Mouse (Mus musculus): Measurements from ENCODE around the gene Ydjc. TPM values are rescaled to one million over a fixed set of nuclear protein-coding genes. Genes with fewer than 3 reads are reported as not detected.
"Not testable (repeated sequence)": the region's sequence is repeated elsewhere in the genome, so short reads cannot be mapped to it uniquely, and the experiment has no call there.

Ydjc gene
- total RNA-seq, 1 experiment from 2014 or later, result 16.8 TPM

DNA sequence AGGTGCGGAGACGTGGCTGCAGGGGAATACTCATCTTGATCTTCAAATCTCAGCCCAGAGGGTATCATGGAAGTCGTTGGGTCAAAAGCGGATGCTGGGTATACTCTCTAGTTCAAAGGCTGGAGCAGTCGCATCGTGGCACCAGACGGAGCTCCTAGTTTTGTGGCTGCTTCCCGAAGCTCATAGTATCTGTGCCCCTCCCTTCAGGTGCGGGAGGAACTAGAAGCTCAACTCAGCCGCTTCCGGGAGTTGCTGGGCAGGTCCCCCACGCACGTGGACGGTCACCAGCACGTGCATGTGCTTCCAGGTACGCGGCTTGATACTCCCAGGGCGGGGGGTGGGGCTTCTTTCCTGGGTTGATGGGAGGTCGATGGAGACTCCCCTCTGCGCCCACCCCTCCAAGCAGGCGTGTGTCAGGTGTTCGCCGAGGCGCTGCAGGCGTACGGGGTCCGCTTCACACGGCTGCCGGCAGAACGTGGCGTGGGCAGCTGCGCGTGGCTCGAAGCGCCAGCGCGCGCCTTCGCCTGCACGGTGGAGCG is 3.0 kb downstream of the Ydjc start:
- peak in 1 of 2 experiments; percentile 26; a peak in 1 of 4 replicates for ATAC-seq (replicated peaks in 1 of 2; ENCODE audit: insufficient read depth in 1 of 2, low FRiP score in 2 of 2, low TSS enrichment in 1 of 2, low read depth in 1 of 2, poor library complexity in 2 of 2, severe bottlenecking in 2 of 2)

DNA sequence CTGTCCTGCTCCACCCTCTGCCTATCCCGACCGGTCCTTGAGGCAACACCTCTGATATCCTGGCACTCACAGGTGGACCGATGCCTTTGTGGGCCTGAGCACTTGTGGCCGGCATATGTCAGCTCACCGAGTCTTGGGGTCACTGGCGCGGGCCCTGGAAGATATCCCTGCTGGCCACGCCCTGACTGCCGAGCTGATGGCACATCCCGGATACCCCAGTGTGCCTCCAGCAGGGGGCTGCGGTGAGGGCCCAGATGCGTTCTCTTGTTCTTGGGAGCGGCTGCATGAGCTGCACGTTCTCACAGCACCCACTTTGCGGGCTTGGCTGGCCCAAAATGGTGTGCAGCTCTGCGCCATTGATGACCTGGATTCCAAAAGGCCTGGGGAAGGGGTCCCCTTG is 3.7 kb downstream of the Ydjc start:
- no peak for ATAC-seq (replicated peaks in 1 of 2; ENCODE audit: insufficient read depth in 1 of 2, low FRiP score in 2 of 2, low TSS enrichment in 1 of 2, low read depth in 1 of 2, poor library complexity in 2 of 2, severe bottlenecking in 2 of 2)

DNA sequence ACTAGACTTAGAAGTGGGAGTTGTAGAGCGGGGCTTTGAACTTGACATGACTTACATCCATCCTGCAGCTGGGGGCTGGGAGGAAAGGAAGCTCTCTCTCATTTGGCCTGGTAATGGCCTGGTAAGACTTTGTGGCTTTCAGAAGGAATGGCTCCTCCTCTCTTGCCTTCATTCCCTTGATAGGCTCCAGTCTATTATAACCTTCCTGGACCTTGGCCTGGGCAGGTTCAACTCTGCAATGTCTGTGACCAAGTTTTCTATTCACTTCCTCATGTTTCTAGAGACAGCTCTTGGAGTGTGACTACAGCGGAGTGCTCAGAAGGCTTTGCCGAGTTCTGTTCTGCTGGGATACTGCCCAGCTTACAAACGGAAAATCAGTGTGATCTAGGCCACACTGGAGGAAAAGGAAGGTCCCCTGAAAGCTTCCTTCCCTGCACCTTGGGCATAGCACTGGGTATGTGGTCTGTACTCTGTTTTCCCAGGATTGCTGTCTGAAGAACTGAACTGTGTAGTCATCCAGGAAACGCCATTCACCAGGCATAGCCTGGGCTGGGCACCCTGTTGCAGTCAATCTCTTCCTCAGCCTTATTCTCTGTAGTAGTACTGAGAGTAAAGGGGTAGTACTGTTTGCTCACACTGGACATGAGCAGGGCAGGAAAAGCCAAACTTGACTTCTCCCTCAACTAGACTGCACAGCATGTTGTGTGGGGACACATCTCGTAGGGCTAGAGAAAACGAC is 6.3 kb downstream of the Ydjc start:
- no peak for ATAC-seq (replicated peaks in 1 of 2; ENCODE audit: insufficient read depth in 1 of 2, low FRiP score in 2 of 2, low TSS enrichment in 1 of 2, low read depth in 1 of 2, poor library complexity in 2 of 2, severe bottlenecking in 2 of 2)

DNA sequence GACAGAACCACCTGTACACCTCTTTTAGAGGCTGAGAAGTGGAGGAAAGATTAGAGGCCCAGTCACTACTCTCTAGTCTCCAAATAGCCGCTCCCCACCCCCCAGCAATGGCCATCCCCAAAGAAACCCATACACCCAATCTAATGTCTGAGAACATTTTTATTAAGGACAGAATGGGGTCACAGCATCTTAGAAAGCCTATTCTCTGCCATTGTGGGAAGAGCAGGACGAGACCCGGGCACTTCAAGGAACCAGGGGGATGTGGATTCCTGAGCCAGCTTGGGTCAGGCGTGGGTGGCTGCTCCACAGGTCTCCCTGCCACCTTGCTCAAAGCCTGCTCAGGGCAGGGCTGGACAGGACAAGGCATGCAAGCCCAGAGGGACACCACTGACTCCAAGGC is 7.5 kb downstream of the Ydjc start:
- no peak for ATAC-seq (replicated peaks in 1 of 2; ENCODE audit: insufficient read depth in 1 of 2, low FRiP score in 2 of 2, low TSS enrichment in 1 of 2, low read depth in 1 of 2, poor library complexity in 2 of 2, severe bottlenecking in 2 of 2)

DNA sequence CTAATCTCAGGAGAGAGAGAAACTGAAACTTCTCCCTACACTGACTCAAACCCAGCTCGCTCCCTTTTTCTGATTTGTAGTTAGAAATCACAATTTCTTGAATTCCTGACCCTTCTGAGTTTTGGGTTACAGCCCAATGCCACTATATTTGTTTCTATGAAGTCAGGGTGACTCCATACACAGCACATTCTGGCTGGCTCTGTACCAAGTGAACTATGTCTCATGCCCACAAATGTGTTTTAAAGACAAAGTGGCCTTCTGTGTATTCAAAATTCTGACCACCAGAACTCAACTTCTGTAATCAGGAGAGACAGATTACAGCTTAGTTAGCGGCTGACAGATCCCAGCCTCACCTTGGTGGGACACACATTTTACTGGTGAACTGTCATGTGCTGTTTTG is 9.9 kb downstream of the Ydjc start:
- no peak for ATAC-seq (replicated peaks in 1 of 2; ENCODE audit: insufficient read depth in 1 of 2, low FRiP score in 2 of 2, low TSS enrichment in 1 of 2, low read depth in 1 of 2, poor library complexity in 2 of 2, severe bottlenecking in 2 of 2)

DNA sequence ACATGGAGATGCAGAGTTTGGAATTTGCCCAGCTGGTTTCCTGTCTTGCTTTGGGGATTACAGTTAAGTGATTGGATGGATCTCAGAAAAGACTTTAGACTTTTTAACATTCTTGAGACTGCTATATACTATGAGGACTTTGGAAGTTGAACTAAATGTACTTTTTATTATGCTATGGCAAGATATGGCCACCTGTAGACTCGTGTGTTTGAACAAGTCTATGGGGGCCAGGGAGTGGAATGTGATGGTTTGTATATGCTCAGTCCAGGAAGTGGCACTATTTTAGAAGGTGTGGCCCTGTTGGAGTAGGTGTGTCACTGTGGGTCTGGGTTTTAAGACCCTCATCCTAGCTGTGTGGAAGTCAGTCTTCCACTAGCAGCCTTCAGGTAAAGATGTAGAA is 21.1 kb downstream of the Ydjc start:
- ATAC-seq (replicated peaks in 1 of 2; ENCODE audit: insufficient read depth in 1 of 2, low FRiP score in 2 of 2, low TSS enrichment in 1 of 2, low read depth in 1 of 2, poor library complexity in 2 of 2, severe bottlenecking in 2 of 2), result not testable (repeated sequence)

DNA sequence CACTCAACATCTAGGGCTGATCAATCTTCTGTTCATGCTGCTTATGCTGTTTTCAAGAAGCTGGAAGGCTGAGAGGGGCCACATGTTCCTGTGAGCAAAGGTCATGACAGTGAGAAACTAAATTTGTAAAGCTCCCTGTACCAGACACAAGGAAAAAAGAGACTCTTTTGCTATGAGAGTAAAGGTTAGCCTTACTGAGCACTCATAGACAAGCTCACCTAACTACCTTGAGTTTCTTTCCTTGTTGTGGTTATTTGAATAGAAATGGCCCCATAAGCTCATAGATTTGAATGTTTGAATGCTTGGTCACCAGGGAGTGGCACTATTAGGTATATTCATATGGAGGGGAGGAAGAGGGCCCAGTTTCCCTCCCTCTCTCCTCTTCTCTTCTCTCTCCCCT is 22.8 kb downstream of the Ydjc start:
- ATAC-seq (replicated peaks in 1 of 2; ENCODE audit: insufficient read depth in 1 of 2, low FRiP score in 2 of 2, low TSS enrichment in 1 of 2, low read depth in 1 of 2, poor library complexity in 2 of 2, severe bottlenecking in 2 of 2), result no peak

DNA sequence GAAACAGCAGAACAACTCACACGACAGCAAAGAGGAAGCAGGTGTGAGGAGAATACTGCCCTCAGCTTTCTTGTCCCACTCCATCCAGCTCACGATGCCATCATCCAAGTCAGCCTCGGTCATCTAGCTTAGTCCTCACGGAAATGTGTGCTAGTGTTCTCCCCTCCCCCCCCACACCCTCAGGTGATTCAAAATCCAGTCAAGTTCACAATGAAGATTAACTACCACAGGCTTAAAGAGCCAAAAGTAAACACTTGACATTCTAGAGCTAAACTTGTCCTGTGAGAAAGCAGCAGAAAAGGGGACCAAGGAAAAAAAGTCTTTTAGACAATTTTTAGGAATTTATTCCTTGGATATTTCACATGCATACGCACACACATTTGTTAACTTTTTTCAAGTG is 23.6 kb downstream of the Ydjc start:
- no peak for ATAC-seq (replicated peaks in 1 of 2; ENCODE audit: insufficient read depth in 1 of 2, low FRiP score in 2 of 2, low TSS enrichment in 1 of 2, low read depth in 1 of 2, poor library complexity in 2 of 2, severe bottlenecking in 2 of 2)

DNA sequence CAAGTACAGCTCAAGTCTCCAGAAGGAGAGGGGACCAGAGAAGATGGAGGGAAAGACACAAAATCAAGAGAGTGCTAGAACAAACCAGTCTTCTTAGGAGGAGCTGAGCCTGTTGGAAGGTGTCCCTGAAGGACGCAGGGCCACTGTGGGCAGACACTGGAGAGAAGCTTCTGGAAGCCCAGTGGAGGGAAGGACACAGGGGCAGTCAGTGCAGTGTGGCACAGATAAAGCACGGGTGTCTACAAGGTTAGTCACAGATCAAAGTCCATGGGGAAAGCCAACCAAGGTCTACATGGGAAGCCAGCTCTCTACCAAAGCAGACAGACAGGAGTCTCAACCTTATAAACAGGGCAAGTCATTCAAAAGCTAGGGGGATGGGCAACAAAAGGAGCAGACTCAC is 31.3 kb downstream of the Ydjc start:
- no peak for ATAC-seq (replicated peaks in 1 of 2; ENCODE audit: insufficient read depth in 1 of 2, low FRiP score in 2 of 2, low TSS enrichment in 1 of 2, low read depth in 1 of 2, poor library complexity in 2 of 2, severe bottlenecking in 2 of 2)

DNA sequence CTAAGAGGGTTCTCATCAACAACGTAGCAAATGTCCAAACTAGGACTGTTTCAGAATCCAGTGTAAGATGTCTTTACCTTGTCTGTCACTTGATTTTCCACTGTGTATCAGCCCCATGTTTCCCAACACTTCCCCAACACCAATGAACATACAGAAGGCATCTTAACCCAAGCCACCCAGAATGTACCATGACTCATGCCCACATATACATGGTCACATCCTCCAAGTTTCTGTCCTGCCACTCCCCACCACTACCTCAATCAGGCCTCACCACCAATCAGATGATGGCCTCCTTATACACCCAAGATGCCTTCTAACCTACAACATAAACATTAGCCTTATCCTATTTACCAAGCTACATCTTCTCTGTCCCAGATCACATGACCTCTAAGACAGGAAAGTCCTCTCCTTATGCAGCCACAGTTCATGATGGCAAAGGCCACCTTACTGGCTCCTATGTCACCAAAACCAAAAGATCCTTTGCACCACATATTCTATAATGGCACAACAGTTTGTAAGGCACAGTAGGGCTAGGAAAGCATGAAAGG is 33.3 kb downstream of the Ydjc start:
- no peak for ATAC-seq (replicated peaks in 1 of 2; ENCODE audit: insufficient read depth in 1 of 2, low FRiP score in 2 of 2, low TSS enrichment in 1 of 2, low read depth in 1 of 2, poor library complexity in 2 of 2, severe bottlenecking in 2 of 2)

DNA sequence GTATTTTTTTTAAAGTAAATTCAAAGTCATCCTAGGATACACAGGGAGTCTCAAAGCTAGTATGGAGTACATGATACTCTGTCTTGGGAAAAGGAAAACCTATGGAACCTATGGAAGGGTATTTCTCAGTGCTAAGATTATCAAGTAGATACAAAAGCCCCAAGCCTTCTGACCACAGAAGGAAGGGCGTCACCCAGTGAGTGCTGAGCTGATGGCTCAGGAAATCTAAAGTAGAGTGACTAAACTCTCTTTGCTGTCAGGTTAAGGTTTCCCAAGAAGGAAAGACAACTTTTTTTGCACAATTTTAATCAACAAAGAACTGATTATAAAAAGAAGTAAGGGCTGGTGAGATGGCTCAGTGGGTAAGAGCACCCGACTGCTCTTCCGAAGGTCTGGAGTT is 35.3 kb downstream of the Ydjc start:
- ATAC-seq (replicated peaks in 1 of 2; ENCODE audit: insufficient read depth in 1 of 2, low FRiP score in 2 of 2, low TSS enrichment in 1 of 2, low read depth in 1 of 2, poor library complexity in 2 of 2, severe bottlenecking in 2 of 2), result no peak

DNA sequence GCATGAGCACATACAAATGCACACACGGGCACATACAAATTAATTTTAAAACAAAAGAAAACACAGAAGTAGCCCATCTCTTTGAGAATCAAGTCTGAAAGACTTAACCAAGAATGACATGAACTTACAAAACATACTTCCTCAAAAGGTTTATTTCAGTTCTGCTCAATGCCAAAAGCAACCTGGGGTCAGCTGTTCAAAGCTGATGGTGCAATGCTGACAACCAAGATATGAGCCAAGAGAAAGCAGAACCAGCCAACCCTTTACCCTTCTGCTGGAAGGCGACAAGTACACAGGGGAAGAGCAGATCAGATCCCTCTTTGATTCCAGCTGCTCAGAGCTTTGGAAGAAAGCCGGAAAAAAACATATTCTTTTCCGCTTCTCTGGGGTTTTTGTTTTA is 37.0 kb downstream of the Ydjc start:
- peak; percentile 93 to 94 for ATAC-seq (replicated peaks in 1 of 2; ENCODE audit: insufficient read depth in 1 of 2, low FRiP score in 2 of 2, low TSS enrichment in 1 of 2, low read depth in 1 of 2, poor library complexity in 2 of 2, severe bottlenecking in 2 of 2)

DNA sequence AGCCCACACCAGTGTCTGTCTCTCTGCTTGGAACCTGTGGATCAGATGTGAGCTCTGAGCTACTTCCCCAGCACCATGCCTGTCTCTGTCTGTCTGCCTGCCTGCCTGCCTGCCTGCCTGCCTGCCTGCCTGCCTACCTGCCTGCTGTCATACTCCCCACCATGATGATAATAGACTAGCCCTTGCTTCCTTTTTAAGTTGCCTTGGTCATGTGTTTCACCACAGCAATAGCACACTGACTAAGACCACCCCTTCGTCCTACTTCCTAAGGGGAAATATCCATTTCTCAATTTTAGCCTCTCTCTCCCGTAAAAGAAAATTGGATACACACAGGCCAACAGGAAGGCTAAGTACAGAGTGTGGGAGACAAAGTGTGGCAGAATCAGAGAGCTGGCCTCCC is 37.7 kb downstream of the Ydjc start:
- peak in 1 of 2 experiments; percentile 23; a peak in 1 of 4 replicates for ATAC-seq (replicated peaks in 1 of 2; ENCODE audit: insufficient read depth in 1 of 2, low FRiP score in 2 of 2, low TSS enrichment in 1 of 2, low read depth in 1 of 2, poor library complexity in 2 of 2, severe bottlenecking in 2 of 2)

DNA sequence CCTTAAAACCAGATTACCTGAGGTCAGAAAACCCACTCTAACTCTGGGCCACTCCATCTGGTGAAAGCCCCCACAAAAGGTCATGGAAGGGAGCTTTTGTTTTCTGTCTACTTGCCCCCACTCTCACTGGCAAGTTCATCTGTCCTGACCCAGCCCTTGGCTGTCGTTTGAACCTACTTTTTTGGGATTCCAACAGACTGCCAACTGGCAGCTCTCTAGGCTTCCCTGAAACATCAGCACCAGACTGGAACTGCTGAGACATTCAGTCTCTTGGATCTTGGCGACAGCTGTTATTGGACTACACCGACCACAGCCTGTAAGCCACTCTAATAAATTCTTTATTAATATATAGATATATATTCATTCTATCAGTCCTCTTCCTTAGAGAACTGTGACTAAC is 38.6 kb downstream of the Ydjc start:
- no peak for ATAC-seq (replicated peaks in 1 of 2; ENCODE audit: insufficient read depth in 1 of 2, low FRiP score in 2 of 2, low TSS enrichment in 1 of 2, low read depth in 1 of 2, poor library complexity in 2 of 2, severe bottlenecking in 2 of 2)

DNA sequence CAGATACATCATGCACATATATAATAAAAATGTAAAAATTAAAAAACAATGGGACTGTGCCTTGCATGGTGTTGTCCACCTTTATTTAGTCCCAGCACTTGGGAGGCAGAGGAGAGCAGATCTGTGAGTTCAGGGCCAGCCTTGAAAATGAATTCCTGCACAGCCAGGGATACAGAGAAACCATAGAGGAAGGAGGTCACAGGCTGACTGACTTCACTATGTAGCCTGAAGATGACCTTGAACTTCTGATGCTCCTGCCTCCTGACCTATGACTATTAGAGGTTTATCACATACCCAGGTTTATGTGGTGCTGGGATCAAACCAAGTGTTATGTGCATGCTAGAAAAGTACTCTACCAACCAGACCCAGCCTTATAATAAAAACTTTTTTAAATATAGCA is 41.1 kb downstream of the Ydjc start:
- ATAC-seq (replicated peaks in 1 of 2; ENCODE audit: insufficient read depth in 1 of 2, low FRiP score in 2 of 2, low TSS enrichment in 1 of 2, low read depth in 1 of 2, poor library complexity in 2 of 2, severe bottlenecking in 2 of 2), result no peak

DNA sequence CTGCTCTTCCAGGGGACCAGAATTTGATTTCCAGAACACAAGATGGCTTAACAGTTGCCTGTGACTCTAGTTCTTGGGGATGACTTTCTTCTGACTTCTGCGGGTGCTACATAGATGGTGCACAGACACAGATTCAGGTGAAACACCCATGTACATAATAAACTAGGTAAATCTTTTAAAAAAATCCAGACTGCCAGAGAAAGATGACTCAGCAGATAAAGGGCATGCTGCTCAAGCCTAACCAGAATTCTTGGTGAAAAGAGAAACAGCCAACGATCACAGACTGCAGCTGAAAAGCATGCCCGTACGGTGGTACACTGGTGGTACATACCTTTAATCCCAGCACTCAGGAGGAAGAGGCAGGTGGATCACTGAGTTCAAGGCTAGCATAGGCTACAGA is 49.4 kb downstream of the Ydjc start:
- ATAC-seq (replicated peaks in 1 of 2; ENCODE audit: insufficient read depth in 1 of 2, low FRiP score in 2 of 2, low TSS enrichment in 1 of 2, low read depth in 1 of 2, poor library complexity in 2 of 2, severe bottlenecking in 2 of 2), result no peak

DNA sequence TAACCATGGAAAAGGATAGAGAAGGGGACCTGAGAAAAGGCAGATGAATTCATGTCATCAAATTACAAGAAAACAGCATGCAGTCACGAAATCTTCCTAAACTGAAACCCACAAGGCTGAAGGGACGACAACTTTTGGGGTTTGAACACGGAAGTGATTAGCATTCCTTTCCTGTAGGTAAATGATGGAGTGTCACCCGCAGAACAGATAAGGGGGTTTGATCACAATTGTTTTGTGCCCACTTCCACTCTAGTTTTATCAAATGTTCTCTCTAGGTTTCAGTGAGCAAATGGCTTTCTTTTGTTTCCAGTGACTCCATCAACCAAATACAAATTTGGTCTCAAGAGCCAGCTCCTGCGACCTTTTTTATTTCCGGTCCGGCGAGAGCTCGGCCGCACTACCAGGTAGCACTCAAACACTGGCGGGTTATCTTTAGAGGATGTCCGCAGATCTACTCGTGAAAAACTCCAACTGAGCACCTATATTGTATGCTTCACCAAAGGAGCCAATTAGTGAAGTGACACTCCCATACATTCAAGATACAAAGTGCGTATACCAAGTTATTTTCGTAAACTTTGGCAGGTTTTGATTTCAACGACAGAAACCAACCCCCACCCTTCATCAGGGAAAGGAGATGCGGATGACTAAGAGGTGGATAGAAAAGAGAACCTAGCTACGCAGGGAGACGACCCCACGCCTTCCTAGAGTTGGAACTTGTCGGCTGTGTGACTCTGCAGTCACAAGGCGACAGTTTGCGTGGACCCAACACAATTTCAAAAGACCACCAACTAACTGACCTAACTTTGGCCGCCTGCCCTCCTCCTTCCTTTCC is 55.9 kb downstream of the Ydjc start:
- peak in 1 of 2 experiments; percentile 9; a peak in 1 of 4 replicates for ATAC-seq (replicated peaks in 1 of 2; ENCODE audit: insufficient read depth in 1 of 2, low FRiP score in 2 of 2, low TSS enrichment in 1 of 2, low read depth in 1 of 2, poor library complexity in 2 of 2, severe bottlenecking in 2 of 2)

All from hematopoietic stem cell, adult 5-6 weeks (primary cell).